Mouse (Mus musculus): ENCODE results near the gene Mllt10.

DNA sequence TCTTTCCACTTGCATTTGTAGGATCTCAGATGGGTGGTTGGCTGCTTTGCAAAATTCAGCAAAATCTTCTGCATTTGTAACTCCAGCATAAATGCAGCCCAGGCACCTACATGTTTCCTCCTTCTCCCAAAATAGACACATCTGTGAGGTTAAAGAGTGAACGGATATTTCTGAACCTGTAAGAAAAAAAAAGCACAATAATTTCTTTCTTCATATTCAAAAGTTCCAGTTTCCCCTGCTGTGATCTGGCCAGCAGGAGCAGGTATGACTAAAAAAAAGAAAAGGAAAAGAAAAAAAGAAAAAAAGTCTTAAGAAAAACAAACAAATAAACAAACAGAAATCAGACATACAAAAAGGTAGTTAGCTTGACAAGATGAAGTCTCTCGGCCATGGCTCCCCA, 5.0 kb upstream of the Mllt10 start:
- TF ChIP-seq MYOD1 (IDR thresholded peaks at IDR 0.05; ENCODE audit: control insufficient read depth in 1 of 3, insufficient read length in 2 of 3, low read depth in 2 of 3), result no peak
- no peak for TF ChIP-seq POLR2A (IDR thresholded peaks at IDR 0.05; ENCODE audit: insufficient read length, low read depth)
- no peak for TF ChIP-seq TCF12 (IDR thresholded peaks at IDR 0.05; ENCODE audit: insufficient read depth, poor library complexity, severe bottlenecking)

All from myocyte (in vitro differentiated cells).